ENCODE assay signal across 11 mouse cellular contexts in genomic region chr2:32653764-32654163, GRCm38 (mm10). TPM values are rescaled to one million over a fixed set of nuclear protein-coding genes. Genes with fewer than 3 reads are reported as not detected.
DNase-seq lines count a peak whose midpoint lies in the region; ATAC-seq and TF ChIP-seq lines count a peak whose summit lies in the region.
"Had no signal": no experiment of that assay in that cellular context is flagged by ENCODE, and none has a peak within 500 bp of the region (broad histone marks: within the 10 kb centered on the region; RNA-seq: fewer than 3 reads in every experiment).

No protein-coding gene starts in this region.

- no peaks in the 10 kb centered on the region for H3K36me3 ChIP-seq in kidney, embryonic 16.5 days (ENCODE audit: insufficient read depth, low read length)
- H3K36me3 ChIP-seq in embryonic facial prominence, embryonic 10.5 days (replicated peaks) = no peaks in the 10 kb centered on the region
- no peaks in the 10 kb centered on the region for H3K36me3 ChIP-seq in limb, embryonic 14.5 days (ENCODE audit: control insufficient read depth, insufficient read depth, low read length)
- H3K36me3 ChIP-seq: hindbrain, embryonic 15.5 days had no signal

- WGBS in kidney, embryonic 16.5 days = 18% methylated on average over 7 of the region's 7 CpGs
- 28% methylated on average over 7 of the region's 7 CpGs for WGBS in embryonic facial prominence, embryonic 10.5 days
- WGBS in limb, embryonic 14.5 days = 20% methylated on average over 7 of the region's 7 CpGs

- no peak for TF ChIP-seq POLR2A in limb, embryonic 14.5 days (IDR thresholded peaks at IDR 0.05; ENCODE audit: borderline replicate concordance, extremely low read depth, insufficient read depth, insufficient read length)

- DNase-seq in kidney, adult 18-20 months = no peak
- peak; percentile 94 for DNase-seq in Muller cell, postnatal 12 days (ENCODE audit: inconsistent ontology term)
- DNase-seq in embryonic facial prominence, embryonic 10.5 days (ENCODE audit: low spot score) = peak; percentile 33
- DNase-seq in limb, embryonic 14.5 days (ENCODE audit: low spot score) = no peak
- DNase-seq in ovary, postnatal 10 days (ENCODE audit: low spot score) = no peak
- DNase-seq: left cerebral cortex, postnatal 4 days had no signal

- H3K4me3 ChIP-seq in kidney, embryonic 16.5 days (ENCODE audit: low read length) = no peak overlapping the region
- H3K4me3 ChIP-seq in embryonic facial prominence, embryonic 10.5 days = no peak overlapping the region
- H3K4me3 ChIP-seq in limb, embryonic 14.5 days (replicated peaks; ENCODE audit: low read length) = no peak overlapping the region
- H3K4me3 ChIP-seq: forebrain, embryonic 13.5 days; hindbrain, embryonic 15.5 days had no signal

- ATAC-seq in kidney, embryonic 16.5 days (ENCODE audit: low FRiP score, low TSS enrichment) = no peak
- ATAC-seq in limb, embryonic 14.5 days (ENCODE audit: low FRiP score, low read depth) = no peak
- no peak for ATAC-seq in inflammation-experienced regulatory T-cells, adult 6 months
- no peak for ATAC-seq in activated CD4-positive, CD25-positive, alpha-beta regulatory T cell, adult 4 months
- ATAC-seq: forebrain, embryonic 13.5 days had no signal

- H3K9ac ChIP-seq in kidney, embryonic 16.5 days (replicated peaks; ENCODE audit: low read length) = no peak overlapping the region
- H3K9ac ChIP-seq in limb, embryonic 14.5 days (ENCODE audit: low read depth, low read length, severe bottlenecking) = no peak overlapping the region
- H3K9ac ChIP-seq: forebrain, embryonic 13.5 days; hindbrain, embryonic 15.5 days had no signal

- H3K27ac ChIP-seq in kidney, embryonic 16.5 days (ENCODE audit: low read length) = peak overlapping the region; percentile 83
- peak overlapping the region; percentile 87 for H3K27ac ChIP-seq in embryonic facial prominence, embryonic 10.5 days (replicated peaks)
- peak overlapping the region; percentile 33; the same call in 1 of the 2 replicates for H3K27ac ChIP-seq in limb, embryonic 14.5 days (replicated peaks; ENCODE audit: low read depth, low read length)
- H3K27ac ChIP-seq: forebrain, embryonic 13.5 days; hindbrain, embryonic 15.5 days had no signal

- no peaks in the 10 kb centered on the region for H3K9me3 ChIP-seq in kidney, embryonic 16.5 days (ENCODE audit: low read length)
- no peaks in the 10 kb centered on the region for H3K9me3 ChIP-seq in embryonic facial prominence, embryonic 10.5 days
- no peaks in the 10 kb centered on the region for H3K9me3 ChIP-seq in limb, embryonic 14.5 days (ENCODE audit: control insufficient read depth, low read length)
- H3K9me3 ChIP-seq: forebrain, embryonic 13.5 days; hindbrain, embryonic 15.5 days had no signal

- peaks cover 30% of the 10 kb centered on the region for H3K4me1 ChIP-seq in kidney, embryonic 16.5 days (ENCODE audit: insufficient read depth, low read length)
- H3K4me1 ChIP-seq in embryonic facial prominence, embryonic 10.5 days = peaks cover 40% of the 10 kb centered on the region
- peaks cover 28% of the 10 kb centered on the region for H3K4me1 ChIP-seq in limb, embryonic 14.5 days (ENCODE audit: control insufficient read depth, insufficient read depth, low read length)
- H3K4me1 ChIP-seq: forebrain, embryonic 13.5 days; hindbrain, embryonic 15.5 days had no signal

- H3K4me2 ChIP-seq in kidney, embryonic 16.5 days (replicated peaks; ENCODE audit: low read depth, low read length) = peak overlapping the region; percentile 22; the same call in 1 of the 2 replicates
- H3K4me2 ChIP-seq in limb, embryonic 14.5 days (replicated peaks; ENCODE audit: low read depth, low read length, severe bottlenecking) = no peak overlapping the region
- H3K4me2 ChIP-seq: forebrain, embryonic 13.5 days; hindbrain, embryonic 15.5 days had no signal

- H3K27me3 ChIP-seq in kidney, embryonic 16.5 days (ENCODE audit: insufficient read depth, low read length) = no peaks in the 10 kb centered on the region
- H3K27me3 ChIP-seq in embryonic facial prominence, embryonic 10.5 days (replicated peaks; ENCODE audit: low read depth, poor library complexity, severe bottlenecking) = no peaks in the 10 kb centered on the region
- no peaks in the 10 kb centered on the region for H3K27me3 ChIP-seq in limb, embryonic 14.5 days (ENCODE audit: control insufficient read depth, insufficient read depth, low read length)
- H3K27me3 ChIP-seq: forebrain, embryonic 13.5 days; hindbrain, embryonic 15.5 days had no signal

RNA-seq across cellular contexts. Expression of gene Eng, which starts 7.4 kb away (rescaled TPM):
- 93.6 and 98.7 TPM in 2 replicates for polyA plus RNA-seq in kidney, embryonic 16.5 days (2015; fragmentation: Nextera tagmentation; extraction: Ambion mirVana)
- polyA plus RNA-seq in embryonic facial prominence, embryonic 10.5 days (2016; fragmentation: Nextera tagmentation; extraction: Ambion mirVana) = 23.7 and 25.5 TPM in 2 replicates
- 61.4 and 91.8 TPM in 2 replicates for polyA plus RNA-seq in limb, embryonic 14.5 days (2012; rRNA removed)
- polyA plus RNA-seq in limb, embryonic 14.5 days (2014; fragmentation: Nextera tagmentation; extraction: Ambion mirVana) = 49.3 and 52.2 TPM in 2 replicates
- polyA plus RNA-seq in inflammation-experienced regulatory T-cells, adult 6 months (2017; shearing (Covaris generic)) = not detected
- not detected for polyA plus RNA-seq in activated CD4-positive, CD25-positive, alpha-beta regulatory T cell, adult 4 months (2017; shearing (Covaris generic))

RNA-seq across cellular contexts. Expression of gene Ak1, which starts 32.2 kb away (rescaled TPM):
- polyA plus RNA-seq in kidney, embryonic 16.5 days (2015; fragmentation: Nextera tagmentation; extraction: Ambion mirVana) = 35.7 and 39.1 TPM in 2 replicates
- polyA plus RNA-seq in embryonic facial prominence, embryonic 10.5 days (2016; fragmentation: Nextera tagmentation; extraction: Ambion mirVana) = 20.5 and 24.7 TPM in 2 replicates
- polyA plus RNA-seq in limb, embryonic 14.5 days (2012; rRNA removed) = 25.5 and 26.7 TPM in 2 replicates
- polyA plus RNA-seq in limb, embryonic 14.5 days (2014; fragmentation: Nextera tagmentation; extraction: Ambion mirVana) = 44.1 and 56.2 TPM in 2 replicates
- under 1 TPM in 1 of 3 experiments, not detected in 2; 0.52 TPM for polyA plus RNA-seq in inflammation-experienced regulatory T-cells, adult 6 months (2017; shearing (Covaris generic))
- under 1 TPM; 0.16 to 0.48 TPM for polyA plus RNA-seq in activated CD4-positive, CD25-positive, alpha-beta regulatory T cell, adult 4 months (2017; shearing (Covaris generic))

RNA-seq across cellular contexts. Expression of gene Fpgs, which starts 50.2 kb away (rescaled TPM):
- 42.3 and 45.1 TPM in 2 replicates for polyA plus RNA-seq in kidney, embryonic 16.5 days (2015; fragmentation: Nextera tagmentation; extraction: Ambion mirVana)
- 33.5 and 35.5 TPM in 2 replicates for polyA plus RNA-seq in embryonic facial prominence, embryonic 10.5 days (2016; fragmentation: Nextera tagmentation; extraction: Ambion mirVana)
- polyA plus RNA-seq in limb, embryonic 14.5 days (2012; rRNA removed) = 75.7 and 101 TPM in 2 replicates
- 30.7 and 33.4 TPM in 2 replicates for polyA plus RNA-seq in limb, embryonic 14.5 days (2014; fragmentation: Nextera tagmentation; extraction: Ambion mirVana)
- 1 to 10 TPM; 3.2 to 7.2 (median 5.8) TPM for polyA plus RNA-seq in inflammation-experienced regulatory T-cells, adult 6 months (2017; shearing (Covaris generic))
- polyA plus RNA-seq in activated CD4-positive, CD25-positive, alpha-beta regulatory T cell, adult 4 months (2017; shearing (Covaris generic)) = 1 to 10 TPM; 3.8 to 6.2 TPM

RNA-seq across cellular contexts. Expression of gene St6galnac6, which starts 54.3 kb away (rescaled TPM):
- polyA plus RNA-seq in kidney, embryonic 16.5 days (2015; fragmentation: Nextera tagmentation; extraction: Ambion mirVana) = 18.5 and 18.6 TPM in 2 replicates
- 17.1 and 17.3 TPM in 2 replicates for polyA plus RNA-seq in embryonic facial prominence, embryonic 10.5 days (2016; fragmentation: Nextera tagmentation; extraction: Ambion mirVana)
- 39.2 and 52.9 TPM in 2 replicates for polyA plus RNA-seq in limb, embryonic 14.5 days (2012; rRNA removed)
- 10.7 and 11.7 TPM in 2 replicates for polyA plus RNA-seq in limb, embryonic 14.5 days (2014; fragmentation: Nextera tagmentation; extraction: Ambion mirVana)
- polyA plus RNA-seq in inflammation-experienced regulatory T-cells, adult 6 months (2017; shearing (Covaris generic)) = 1 to 10 TPM; 3.4 to 5.1 (median 4.3) TPM
- polyA plus RNA-seq in activated CD4-positive, CD25-positive, alpha-beta regulatory T cell, adult 4 months (2017; shearing (Covaris generic)) = 1 to 10 TPM; 2.5 to 3.4 TPM

RNA-seq across cellular contexts. Expression of gene Cdk9, which starts 59.1 kb away (rescaled TPM):
- polyA plus RNA-seq in kidney, embryonic 16.5 days (2015; fragmentation: Nextera tagmentation; extraction: Ambion mirVana) = 113 and 115 TPM in 2 replicates
- polyA plus RNA-seq in embryonic facial prominence, embryonic 10.5 days (2016; fragmentation: Nextera tagmentation; extraction: Ambion mirVana) = 130 and 135 TPM in 2 replicates
- polyA plus RNA-seq in limb, embryonic 14.5 days (2012; rRNA removed) = 211 and 240 TPM in 2 replicates
- 84.7 and 87.1 TPM in 2 replicates for polyA plus RNA-seq in limb, embryonic 14.5 days (2014; fragmentation: Nextera tagmentation; extraction: Ambion mirVana)
- polyA plus RNA-seq in inflammation-experienced regulatory T-cells, adult 6 months (2017; shearing (Covaris generic)) = 10 to 100 TPM; 21.2 to 31.2 (median 30.4) TPM
- polyA plus RNA-seq in activated CD4-positive, CD25-positive, alpha-beta regulatory T cell, adult 4 months (2017; shearing (Covaris generic)) = 10 to 100 TPM; 26.2 to 26.4 TPM

Comparison
In these comparisons a context has a peak if more than half of its experiments do, and no peak if none do; other contexts are left out.
1. H3K27ac ChIP-seq: peak in every context shown above with its lines; median percentile 87 in embryonic facial prominence, embryonic 10.5 days; 83 in kidney, embryonic 16.5 days; 33 in limb, embryonic 14.5 days.
2. DNase-seq: peak in Muller cell, postnatal 12 days (single experiment) and embryonic facial prominence, embryonic 10.5 days (single experiment); none in kidney, adult 18-20 months (single experiment), limb, embryonic 14.5 days (single experiment) and ovary, postnatal 10 days (single experiment).
3. RNA of gene Eng, which starts 7.4 kb away (polyA plus RNA-seq): 93.6 to 98.7 TPM in kidney, embryonic 16.5 days, 49.3 to 91.8 TPM in limb, embryonic 14.5 days and 23.7 to 25.5 TPM in embryonic facial prominence, embryonic 10.5 days; not detected in inflammation-experienced regulatory T-cells, adult 6 months and not detected in activated CD4-positive, CD25-positive, alpha-beta regulatory T cell, adult 4 months; every median in the first group is over 10 times any median in the second.
4. RNA of gene Ak1, which starts 32.2 kb away (polyA plus RNA-seq): 25.5 to 56.2 TPM in limb, embryonic 14.5 days, 35.7 to 39.1 TPM in kidney, embryonic 16.5 days and 20.5 to 24.7 TPM in embryonic facial prominence, embryonic 10.5 days; 0.16 to 0.48 TPM in activated CD4-positive, CD25-positive, alpha-beta regulatory T cell, adult 4 months and 0.52 TPM in inflammation-experienced regulatory T-cells, adult 6 months; every median in the first group is over 10 times any median in the second.